Mouse (Mus musculus): ENCODE data around the gene Rnf215. TPM values are rescaled to one million over a fixed set of nuclear protein-coding genes. Genes with fewer than 3 reads are reported as not detected.
"Not testable (repeated sequence)": the region's sequence is repeated elsewhere in the genome, so short reads cannot be mapped to it uniquely, and the experiment has no call there.

The Rnf215 gene
- polyA plus RNA-seq, 1 experiment from 2014 or later = 52.6 TPM

DNA sequence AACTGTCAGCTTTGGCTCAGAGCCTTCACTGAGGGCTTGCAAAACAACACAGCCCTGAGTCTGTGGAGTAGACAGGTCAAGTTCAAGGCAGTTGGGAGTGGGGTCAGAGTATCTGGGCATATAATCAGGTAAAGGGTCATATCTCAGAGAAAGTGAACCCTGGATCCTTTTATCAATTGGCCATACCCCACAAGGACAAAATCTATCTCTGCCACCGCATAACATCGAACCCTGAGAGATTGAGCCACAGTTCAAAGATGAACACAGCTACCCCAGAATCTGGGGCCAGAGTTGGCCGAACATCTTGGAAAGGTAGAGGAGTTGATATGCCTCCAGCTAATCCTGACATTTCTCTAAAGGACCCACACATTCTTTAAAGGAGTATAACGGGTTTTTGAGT lies 23.0 kb upstream of the Rnf215 start:
- ATAC-seq = no peak
- no peak overlapping the region for H3K4me3 ChIP-seq (replicated peaks; ENCODE audit: low read length)
- H3K4me1 ChIP-seq (replicated peaks; ENCODE audit: control insufficient read depth, insufficient read depth, low read length) = peaks cover 4% of the 10 kb centered on the region; the same call in 1 of the 2 replicates
- no peak overlapping the region for H3K4me2 ChIP-seq (ENCODE audit: low read length)
- 90% methylated on average over 4 of the region's 4 CpGs for WGBS
- no peaks in the 10 kb centered on the region for H3K9me3 ChIP-seq (ENCODE audit: control insufficient read depth, low read length)
- H3K27ac ChIP-seq (ENCODE audit: low read length) = no peak overlapping the region
- H3K36me3 ChIP-seq (ENCODE audit: control insufficient read depth, insufficient read depth) = no peaks in the 10 kb centered on the region
- no peaks in the 10 kb centered on the region for H3K27me3 ChIP-seq (replicated peaks; ENCODE audit: control insufficient read depth, insufficient read depth, low read length)
- no peak overlapping the region for H3K9ac ChIP-seq (replicated peaks; ENCODE audit: low read depth, low read length)

DNA sequence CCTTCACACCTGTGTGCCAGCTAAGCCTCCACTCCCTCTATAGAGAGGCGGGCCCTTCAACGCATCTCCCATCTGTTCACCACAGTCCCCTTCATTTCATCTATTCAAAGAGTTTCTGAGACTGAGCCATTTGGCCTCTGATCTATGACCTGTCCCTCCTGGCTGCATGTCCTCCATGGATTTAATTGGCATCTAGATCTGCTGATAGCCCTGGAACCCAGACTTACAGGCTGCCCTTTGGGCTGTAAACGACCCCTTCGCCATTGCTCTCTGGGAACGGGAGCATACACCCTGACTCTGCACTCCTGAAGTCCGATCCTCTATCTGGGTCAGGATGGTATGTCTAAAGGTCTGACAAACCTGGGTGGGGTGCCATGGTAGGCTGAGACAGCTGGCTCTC lies 22.1 kb upstream of the Rnf215 start:
- Histone ChIP-seq H3K27me3 (replicated peaks; ENCODE audit: control insufficient read depth, insufficient read depth, low read length) (no peaks in the 10 kb centered on the region), H3K27ac (ENCODE audit: low read length) (no peak overlapping the region), H3K4me2 (ENCODE audit: low read length) (no peak overlapping the region), H3K9me3 (ENCODE audit: control insufficient read depth, low read length) (no peaks in the 10 kb centered on the region), H3K4me3 (replicated peaks; ENCODE audit: low read length) (no peak overlapping the region), H3K4me1 (replicated peaks; ENCODE audit: control insufficient read depth, insufficient read depth, low read length) (peaks cover 10% of the 10 kb centered on the region), H3K36me3 (ENCODE audit: control insufficient read depth, insufficient read depth) (no peaks in the 10 kb centered on the region), H3K9ac (replicated peaks; ENCODE audit: low read depth, low read length) (no peak overlapping the region)
- no peak for ATAC-seq
- 85% methylated on average over 6 of the region's 6 CpGs for WGBS

- whole genome bisulfite sequencing = 74% methylated on average over 4 of the region's 4 CpGs
- Histone ChIP-seq H3K4me1 (replicated peaks; ENCODE audit: control insufficient read depth, insufficient read depth, low read length) (peaks cover 17% of the 10 kb centered on the region), H3K27me3 (replicated peaks; ENCODE audit: control insufficient read depth, insufficient read depth, low read length) (no peaks in the 10 kb centered on the region), H3K4me2 (ENCODE audit: low read length) (no peak overlapping the region), H3K9me3 (ENCODE audit: control insufficient read depth, low read length) (no peaks in the 10 kb centered on the region), H3K36me3 (ENCODE audit: control insufficient read depth, insufficient read depth) (no peaks in the 10 kb centered on the region), H3K9ac (replicated peaks; ENCODE audit: low read depth, low read length) (no peak overlapping the region), H3K4me3 (replicated peaks; ENCODE audit: low read length) (no peak overlapping the region), H3K27ac (ENCODE audit: low read length) (no peak overlapping the region)
- no peak for ATAC-seq
Observed at GRCm38 (mm10) chr11:4113496-4113895, 21.5 kb upstream of the Rnf215 start.

DNA sequence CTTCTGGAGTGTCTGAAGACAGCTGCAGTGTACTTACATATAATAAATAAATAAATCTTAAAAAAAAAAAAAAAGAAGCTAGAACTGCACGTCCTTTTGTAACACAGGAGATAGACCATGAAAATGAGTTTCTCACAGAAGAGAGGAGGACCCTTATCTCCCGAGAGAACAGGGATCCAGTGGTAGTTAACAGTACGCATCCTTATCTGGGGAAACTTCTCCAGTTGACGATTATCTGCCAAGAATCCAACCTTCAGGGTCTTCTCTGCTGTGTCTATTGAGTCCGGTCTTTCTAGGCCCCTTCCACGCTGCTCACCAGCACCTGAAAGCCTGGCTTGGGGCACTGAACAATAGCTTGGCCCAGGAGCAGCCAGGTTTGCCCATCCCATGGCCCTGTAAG lies 21.0 kb upstream of the Rnf215 start:
- Histone ChIP-seq H3K4me3 (replicated peaks; ENCODE audit: low read length) (no peak overlapping the region), H3K27ac (ENCODE audit: low read length) (no peak overlapping the region), H3K27me3 (replicated peaks; ENCODE audit: control insufficient read depth, insufficient read depth, low read length) (no peaks in the 10 kb centered on the region), H3K4me2 (ENCODE audit: low read length) (no peak overlapping the region), H3K36me3 (ENCODE audit: control insufficient read depth, insufficient read depth) (no peaks in the 10 kb centered on the region), H3K9me3 (ENCODE audit: control insufficient read depth, low read length) (no peaks in the 10 kb centered on the region), H3K9ac (replicated peaks; ENCODE audit: low read depth, low read length) (no peak overlapping the region), H3K4me1 (replicated peaks; ENCODE audit: control insufficient read depth, insufficient read depth, low read length) (peaks cover 21% of the 10 kb centered on the region)
- no peak for ATAC-seq
- 85% methylated on average over 6 of the region's 6 CpGs for WGBS

GRCm38 (mm10) chr11:4114541-4114940 lies 20.5 kb upstream of the Rnf215 start:
- not testable (repeated sequence) for ATAC-seq; H3K36me3 ChIP-seq (ENCODE audit: control insufficient read depth, insufficient read depth); H3K27me3 ChIP-seq (replicated peaks; ENCODE audit: control insufficient read depth, insufficient read depth, low read length); H3K9ac ChIP-seq (replicated peaks; ENCODE audit: low read depth, low read length); H3K4me2 ChIP-seq (ENCODE audit: low read length); H3K9me3 ChIP-seq (ENCODE audit: control insufficient read depth, low read length); H3K4me3 ChIP-seq (replicated peaks; ENCODE audit: low read length); H3K27ac ChIP-seq (ENCODE audit: low read length)
- 56% methylated on average over 6 of the region's 6 CpGs for WGBS
- H3K4me1 ChIP-seq (replicated peaks; ENCODE audit: control insufficient read depth, insufficient read depth, low read length) = peaks cover 22% of the 10 kb centered on the region

DNA sequence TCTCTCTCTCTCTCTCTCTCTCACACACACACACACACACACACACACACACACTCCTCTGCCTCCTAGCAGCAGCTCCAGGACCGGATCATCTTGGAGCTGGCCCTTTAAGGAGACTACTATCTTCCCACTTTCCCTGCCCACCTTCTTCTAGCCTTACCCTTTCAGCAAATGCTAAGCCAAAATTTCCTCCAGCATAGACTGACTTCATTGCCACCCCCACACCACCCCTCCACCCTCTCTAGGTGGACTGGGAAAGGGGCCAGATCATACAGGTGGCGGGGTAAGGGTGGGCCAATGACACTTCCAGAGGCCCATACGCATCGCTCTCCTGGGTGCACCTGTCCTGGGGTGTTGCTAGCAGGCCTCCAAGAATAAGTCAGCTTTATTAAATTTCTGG lies 19.6 kb upstream of the Rnf215 start:
- 91% methylated on average over 4 of the region's 4 CpGs for WGBS
- Histone ChIP-seq H3K9me3 (ENCODE audit: control insufficient read depth, low read length) (no peaks in the 10 kb centered on the region), H3K4me1 (replicated peaks; ENCODE audit: control insufficient read depth, insufficient read depth, low read length) (peaks cover 22% of the 10 kb centered on the region), H3K36me3 (ENCODE audit: control insufficient read depth, insufficient read depth) (no peaks in the 10 kb centered on the region), H3K27me3 (replicated peaks; ENCODE audit: control insufficient read depth, insufficient read depth, low read length) (no peaks in the 10 kb centered on the region; the same call in 1 of the 2 replicates), H3K9ac (replicated peaks; ENCODE audit: low read depth, low read length) (no peak overlapping the region), H3K27ac (ENCODE audit: low read length) (no peak overlapping the region), H3K4me2 (ENCODE audit: low read length) (no peak overlapping the region), H3K4me3 (replicated peaks; ENCODE audit: low read length) (no peak overlapping the region)
- no peak for ATAC-seq

DNA sequence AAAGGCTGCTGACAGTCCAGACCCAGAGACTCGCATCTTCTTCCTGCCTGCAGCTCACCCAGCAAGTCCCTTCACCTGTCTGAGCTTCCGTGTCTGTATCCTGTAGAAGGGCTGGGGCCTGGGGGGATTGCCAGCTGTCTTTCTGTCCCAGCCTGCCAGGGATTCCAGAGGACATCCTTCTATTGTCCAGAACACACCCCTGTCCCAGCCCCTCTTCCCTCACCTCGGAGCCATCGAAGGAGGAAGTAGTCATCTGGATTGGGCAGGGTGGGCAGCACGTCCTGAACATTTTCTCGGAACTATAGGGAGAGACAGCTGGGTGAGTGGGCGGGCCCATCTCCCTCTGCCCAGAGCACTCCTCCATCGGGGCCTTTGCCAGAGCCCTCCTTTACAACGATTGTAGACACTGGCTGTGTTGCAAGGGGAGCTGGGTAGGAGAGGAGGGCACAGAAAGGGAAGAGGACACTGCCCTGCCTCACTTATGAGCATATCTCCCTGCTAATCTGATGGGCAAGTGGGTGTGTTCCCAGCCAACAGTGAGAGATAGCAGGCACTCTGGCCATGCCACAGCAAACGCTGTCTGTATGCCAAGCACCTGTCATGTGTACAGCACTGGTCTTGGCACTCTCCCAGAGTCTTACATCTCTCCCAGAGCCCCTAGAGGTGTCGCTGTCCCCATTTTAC lies 18.4 kb upstream of the Rnf215 start:
- Histone ChIP-seq H3K27ac (ENCODE audit: low read length) (no peak overlapping the region), H3K4me2 (ENCODE audit: low read length) (no peak overlapping the region), H3K36me3 (ENCODE audit: control insufficient read depth, insufficient read depth) (no peaks in the 10 kb centered on the region), H3K4me1 (replicated peaks; ENCODE audit: control insufficient read depth, insufficient read depth, low read length) (peaks cover 22% of the 10 kb centered on the region), H3K9ac (replicated peaks; ENCODE audit: low read depth, low read length) (0 out of 2 replicates have a peak overlapping the region, but pooled peaks have one; percentile 10), H3K4me3 (replicated peaks; ENCODE audit: low read length) (no peak overlapping the region), H3K27me3 (replicated peaks; ENCODE audit: control insufficient read depth, insufficient read depth, low read length) (no peaks in the 10 kb centered on the region; the same call in 1 of the 2 replicates), H3K9me3 (ENCODE audit: control insufficient read depth, low read length) (no peaks in the 10 kb centered on the region)
- ATAC-seq = no peak
- 59% methylated on average over 11 of the region's 11 CpGs for WGBS

GRCm38 (mm10) chr11:4117372-4118071 lies 17.5 kb upstream of the Rnf215 start:
- no peaks in the 10 kb centered on the region for H3K9me3 ChIP-seq (ENCODE audit: control insufficient read depth, low read length)
- WGBS = 34% methylated on average over 3 of the region's 3 CpGs
- H3K4me1 ChIP-seq (replicated peaks; ENCODE audit: control insufficient read depth, insufficient read depth, low read length) = peaks cover 22% of the 10 kb centered on the region
- H3K4me3 ChIP-seq (replicated peaks; ENCODE audit: low read length) = peak overlapping the region; percentile 51
- H3K27me3 ChIP-seq (replicated peaks; ENCODE audit: control insufficient read depth, insufficient read depth, low read length) = no peaks in the 10 kb centered on the region; the same call in 1 of the 2 replicates
- peak overlapping the region; percentile 88 for H3K4me2 ChIP-seq (ENCODE audit: low read length)
- ATAC-seq = no peak
- no peaks in the 10 kb centered on the region for H3K36me3 ChIP-seq (ENCODE audit: control insufficient read depth, insufficient read depth)
- H3K9ac ChIP-seq (replicated peaks; ENCODE audit: low read depth, low read length) = peak overlapping the region; percentile 67; the same call in 1 of the 2 replicates
- no peak overlapping the region for H3K27ac ChIP-seq (ENCODE audit: low read length)

GRCm38 (mm10) chr11:4118081-4118921 lies 16.7 kb upstream of the Rnf215 start:
- no peaks in the 10 kb centered on the region; the same call in 1 of the 2 replicates for H3K27me3 ChIP-seq (replicated peaks; ENCODE audit: control insufficient read depth, insufficient read depth, low read length)
- peak; percentile 61 for ATAC-seq
- no peak overlapping the region for H3K27ac ChIP-seq (ENCODE audit: low read length)
- peaks cover 22% of the 10 kb centered on the region for H3K4me1 ChIP-seq (replicated peaks; ENCODE audit: control insufficient read depth, insufficient read depth, low read length)
- peak overlapping the region; percentile 51 for H3K4me3 ChIP-seq (replicated peaks; ENCODE audit: low read length)
- H3K4me2 ChIP-seq (ENCODE audit: low read length) = peak overlapping the region; percentile 88
- no peaks in the 10 kb centered on the region for H3K9me3 ChIP-seq (ENCODE audit: control insufficient read depth, low read length)
- 1% methylated on average over 41 of the region's 41 CpGs for WGBS
- peak overlapping the region; percentile 67 for H3K9ac ChIP-seq (replicated peaks; ENCODE audit: low read depth, low read length)
- H3K36me3 ChIP-seq (ENCODE audit: control insufficient read depth, insufficient read depth) = no peaks in the 10 kb centered on the region

All from forebrain, embryonic 16.5 days (tissue).